21 mouse cellular contexts compared by ENCODE assay signal in genomic region chr5:142771964-142772363, GRCm38 (mm10). TPM values are rescaled to one million over a fixed set of nuclear protein-coding genes. Genes with fewer than 3 reads are reported as not detected.
A peak's percentile ranks its signal among the peaks of the same experiment; 100 is the strongest.
DNase-seq lines count a peak whose midpoint lies in the region; ATAC-seq and TF ChIP-seq lines count a peak whose summit lies in the region.
"Had no signal": no experiment of that assay in that cellular context is flagged by ENCODE, and none has a peak within 500 bp of the region (broad histone marks: within the 10 kb centered on the region; RNA-seq: fewer than 3 reads in every experiment).

No protein-coding gene starts in this region.

- H3K4me3 ChIP-seq in heart, embryonic 12.5 days: no peak overlapping the region
- no peak overlapping the region for H3K4me3 ChIP-seq in liver, postnatal 0 days (ENCODE audit: low read depth, low read length)
- H3K4me3 ChIP-seq: gastrocnemius, adult 2 months; hindbrain, embryonic 15.5 days; kidney, embryonic 15.5 days; midbrain, embryonic 10.5 days; neural tube, embryonic 13.5 days had no signal

- 70% methylated on average over 15 of the region's 15 CpGs for WGBS in heart, embryonic 12.5 days
- 69% methylated on average over 14 of the region's 15 CpGs for WGBS in liver, postnatal 0 days (ENCODE audit: insufficient replicate concordance)

- H3K9ac ChIP-seq in heart, embryonic 12.5 days: no peak overlapping the region
- no peak overlapping the region for H3K9ac ChIP-seq in liver, postnatal 0 days (replicated peaks)
- H3K9ac ChIP-seq: forebrain, postnatal 0 days; kidney, embryonic 15.5 days; neural tube, embryonic 13.5 days had no signal

- peaks cover 46% of the 10 kb centered on the region for H3K4me1 ChIP-seq in heart, embryonic 12.5 days (replicated peaks)
- peaks cover 2% of the 10 kb centered on the region; the same call in 1 of the 2 replicates for H3K4me1 ChIP-seq in liver, postnatal 0 days (ENCODE audit: insufficient read depth)

- no peak overlapping the region for H3K4me2 ChIP-seq in heart, embryonic 12.5 days
- H3K4me2 ChIP-seq in liver, postnatal 0 days (ENCODE audit: low read depth, low read length): no peak overlapping the region
- H3K4me2 ChIP-seq: hindbrain, embryonic 15.5 days; kidney, embryonic 15.5 days; neural tube, embryonic 13.5 days had no signal

- H3K36me3 ChIP-seq in heart, embryonic 12.5 days: peaks cover 78% of the 10 kb centered on the region
- H3K36me3 ChIP-seq in liver, postnatal 0 days (replicated peaks; ENCODE audit: insufficient read depth, low read length): peaks cover 55% of the 10 kb centered on the region

- DNase-seq in heart, postnatal 36 days: no peak
- DNase-seq in c-Kit-negative CD71-positive TER-119-positive erythroid progenitor cells, embryonic 14.5 days (ENCODE audit: low read depth, low spot score): peak; percentile 12
- DNase-seq in liver, postnatal 0 days: peak; percentile 37
- no peak for DNase-seq in gastrocnemius, postnatal 10 days
- no peak for DNase-seq in urinary bladder, postnatal 4 days (ENCODE audit: low spot score in 2 of 2)
- DNase-seq: cerebellum, postnatal 25 days; forebrain, postnatal 0 days; gastrocnemius, adult 2 months; heart, adult 11 months; layer of hippocampus, postnatal 36 days; left cerebral cortex, postnatal 4 days; lung, adult 18-20 months; right cerebral cortex, postnatal 14 days; thymus, adult 18-20 months had no signal

- H3K27me3 ChIP-seq in heart, embryonic 12.5 days (replicated peaks): no peaks in the 10 kb centered on the region
- H3K27me3 ChIP-seq in liver, postnatal 0 days (ENCODE audit: insufficient read depth, low read length): no peaks in the 10 kb centered on the region
- H3K27me3 ChIP-seq: hindbrain, embryonic 15.5 days; kidney, embryonic 15.5 days; neural tube, embryonic 13.5 days had no signal

- intact Hi-C loops in heart, postnatal 36 days (cut with DNase I): no loop called here

- no peak for TF ChIP-seq CTCF in liver, postnatal 0 days (IDR thresholded peaks at IDR 0.05; ENCODE audit: low read depth)

- H3K9me3 ChIP-seq in heart, embryonic 12.5 days (replicated peaks): no peaks in the 10 kb centered on the region
- no peaks in the 10 kb centered on the region for H3K9me3 ChIP-seq in liver, postnatal 0 days (ENCODE audit: low read length)
- H3K9me3 ChIP-seq: hindbrain, embryonic 15.5 days; kidney, embryonic 15.5 days; midbrain, embryonic 10.5 days; neural tube, embryonic 13.5 days had no signal

- ATAC-seq in heart, embryonic 12.5 days (ENCODE audit: insufficient number of reproducible peaks, low FRiP score): no peak
- ATAC-seq in erythroblast, adult 5-6 weeks (replicated peaks; ENCODE audit: low FRiP score, poor library complexity, severe bottlenecking): peak; percentile 92
- ATAC-seq in liver, postnatal 0 days: peak; percentile 78
- ATAC-seq: forebrain, postnatal 0 days; intestine, embryonic 16.5 days had no signal

- no peak for TF ChIP-seq EP300 in liver, postnatal 0 days (IDR thresholded peaks at IDR 0.05; ENCODE audit: low read depth)

- peak overlapping the region; percentile 70; the same call in 1 of the 2 replicates for H3K27ac ChIP-seq in heart, embryonic 12.5 days (ENCODE audit: poor library complexity, severe bottlenecking)
- no peak overlapping the region for H3K27ac ChIP-seq in liver, postnatal 0 days (ENCODE audit: low read depth)
- H3K27ac ChIP-seq: gastrocnemius, adult 2 months; hindbrain, embryonic 15.5 days; kidney, embryonic 15.5 days; midbrain, embryonic 10.5 days; neural tube, embryonic 13.5 days had no signal

RNA-seq across cellular contexts. Expression of gene Tnrc18, which starts 45.5 kb away (rescaled TPM):
- polyA plus RNA-seq in heart, embryonic 12.5 days (2016; fragmentation: Nextera tagmentation; extraction: Ambion mirVana): 31.7 and 34.7 TPM in 2 replicates
- total RNA-seq in heart, postnatal 36 days (2021): 10 to 100 TPM; 55.4 to 62.3 TPM
- 5.4 and 7.9 TPM in 2 replicates for total RNA-seq in erythroblast, adult 5-6 weeks (2015; ENCODE audit: low replicate concordance)
- total RNA-seq in erythroblast, adult 5-6 weeks (2017; ENCODE audit: low replicate concordance): 5.0 and 6.0 TPM in 2 replicates
- 2.9 and 4.0 TPM in 2 replicates for polyA plus RNA-seq in liver, postnatal 0 days (2015; fragmentation: Nextera tagmentation; extraction: Ambion mirVana)
- total RNA-seq in gastrocnemius, postnatal 10 days (2021): 10 to 100 TPM; 44.8 to 64.7 TPM

Comparison
In these comparisons a context has a peak if more than half of its experiments do, and no peak if none do; other contexts are left out.
1. DNase-seq: peak in c-Kit-negative CD71-positive TER-119-positive erythroid progenitor cells, embryonic 14.5 days (single experiment) and liver, postnatal 0 days (single experiment); none in heart, postnatal 36 days (0 of 2), gastrocnemius, postnatal 10 days (single experiment) and urinary bladder, postnatal 4 days (0 of 2).
2. RNA of gene Tnrc18, which starts 45.5 kb away (total RNA-seq): 44.8 to 64.7 TPM in gastrocnemius, postnatal 10 days and 55.4 to 62.3 TPM in heart, postnatal 36 days; 5.0 to 7.9 TPM in erythroblast, adult 5-6 weeks; every median in the first group is over 4 times any median in the second.